Mouse (Mus musculus): ENCODE results near the gene Wasl. TPM values are rescaled to one million over a fixed set of nuclear protein-coding genes. Genes with fewer than 3 reads are reported as not detected.

Wasl gene
- polyA plus RNA-seq, 1 experiment from 2014 or later: 78.2 TPM

DNA sequence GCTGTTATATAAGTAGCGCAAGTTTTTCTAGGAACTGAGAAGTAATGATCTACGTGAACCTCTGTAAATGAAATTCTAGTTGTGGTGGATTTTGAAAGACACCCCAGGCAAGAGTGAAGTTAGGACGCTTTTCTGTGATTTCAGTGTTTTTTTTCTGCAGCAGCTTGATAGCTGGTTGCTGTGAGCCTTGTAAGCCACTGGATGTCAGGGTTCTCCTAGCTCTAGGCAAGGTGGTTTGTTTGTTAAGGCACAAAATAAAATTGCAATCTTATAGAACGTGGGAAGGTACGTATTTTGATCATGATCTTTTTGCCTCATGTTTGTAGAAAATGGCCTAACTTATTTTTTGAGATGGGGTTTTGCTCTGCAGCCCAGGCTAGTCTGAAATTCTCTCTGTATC is 95.8 kb downstream of the Wasl start:
- no peak overlapping the region for H3K4me2 ChIP-seq (replicated peaks; ENCODE audit: low read depth, low read length)
- ATAC-seq (ENCODE audit: low FRiP score, low TSS enrichment): no peak
- no peaks in the 10 kb centered on the region for H3K9me3 ChIP-seq (ENCODE audit: control insufficient read depth, low read length)
- no peaks in the 10 kb centered on the region for H3K36me3 ChIP-seq (ENCODE audit: control insufficient read depth, insufficient read depth, low read length)
- H3K9ac ChIP-seq (ENCODE audit: low read depth, low read length): no peak overlapping the region
- WGBS: 84% methylated on average over 5 of the region's 5 CpGs
- H3K4me3 ChIP-seq (ENCODE audit: low read length): no peak overlapping the region
- H3K27ac ChIP-seq (ENCODE audit: low read depth, low read length): no peak overlapping the region
- H3K27me3 ChIP-seq (ENCODE audit: control insufficient read depth, insufficient read depth, low read length): no peaks in the 10 kb centered on the region
- H3K4me1 ChIP-seq (ENCODE audit: control insufficient read depth, insufficient read depth, low read length): no peaks in the 10 kb centered on the region

DNA sequence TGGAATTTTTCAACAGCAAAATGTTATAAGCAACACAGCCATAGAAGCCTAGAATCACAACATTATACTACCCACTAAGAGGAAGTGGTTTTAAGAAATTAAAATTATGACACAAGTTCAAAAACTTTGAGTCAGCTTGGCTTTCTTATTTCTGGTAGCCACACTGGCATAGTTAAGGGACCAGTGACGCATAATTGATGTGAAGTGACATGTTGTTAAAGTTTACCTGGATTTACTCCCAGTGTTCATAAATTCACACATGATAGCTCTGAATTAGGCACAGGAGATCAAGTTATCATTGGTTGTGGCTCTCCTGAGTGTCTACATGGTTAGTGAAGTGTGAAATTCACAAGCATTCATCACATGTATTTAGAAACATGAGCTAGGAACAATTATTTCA is 99.9 kb downstream of the Wasl start:
- Histone ChIP-seq H3K4me1 (ENCODE audit: control insufficient read depth, insufficient read depth, low read length) (no peaks in the 10 kb centered on the region), H3K27ac (ENCODE audit: low read depth, low read length) (no peak overlapping the region), H3K4me3 (ENCODE audit: low read length) (no peak overlapping the region), H3K27me3 (ENCODE audit: control insufficient read depth, insufficient read depth, low read length) (no peaks in the 10 kb centered on the region), H3K9ac (ENCODE audit: low read depth, low read length) (no peak overlapping the region), H3K36me3 (ENCODE audit: control insufficient read depth, insufficient read depth, low read length) (no peaks in the 10 kb centered on the region), H3K9me3 (ENCODE audit: control insufficient read depth, low read length) (no peaks in the 10 kb centered on the region), H3K4me2 (replicated peaks; ENCODE audit: low read depth, low read length) (no peak overlapping the region)
- 86% methylated on average over 1 of the region's 1 CpGs for WGBS
- ATAC-seq (ENCODE audit: low FRiP score, low TSS enrichment): no peak

- 74% methylated on average over 9 of the region's 9 CpGs for WGBS
- H3K9ac ChIP-seq (ENCODE audit: low read depth, low read length): no peak overlapping the region
- no peaks in the 10 kb centered on the region for H3K36me3 ChIP-seq (ENCODE audit: control insufficient read depth, insufficient read depth, low read length)
- no peak overlapping the region for H3K27ac ChIP-seq (ENCODE audit: low read depth, low read length)
- no peaks in the 10 kb centered on the region for H3K4me1 ChIP-seq (ENCODE audit: control insufficient read depth, insufficient read depth, low read length)
- no peaks in the 10 kb centered on the region for H3K27me3 ChIP-seq (ENCODE audit: control insufficient read depth, insufficient read depth, low read length)
- no peak overlapping the region for H3K4me2 ChIP-seq (replicated peaks; ENCODE audit: low read depth, low read length)
- H3K9me3 ChIP-seq (ENCODE audit: control insufficient read depth, low read length): no peaks in the 10 kb centered on the region
- ATAC-seq (ENCODE audit: low FRiP score, low TSS enrichment): no peak
- no peak overlapping the region for H3K4me3 ChIP-seq (ENCODE audit: low read length)
Measured at GRCm38 (mm10) chr6:24564081-24564480, 100.7 kb downstream of the Wasl start.

Other genes with a start within 250 kb of the Wasl start
- 0.07 TPM in 1 of 2 replicates, not detected in the other for gene Iqub, start 149.9 kb downstream of the Wasl start, polyA plus RNA-seq (2014; fragmentation: Nextera tagmentation; extraction: Ambion mirVana)
- 337 and 510 TPM in 2 replicates for gene Ndufa5, start 137.0 kb downstream of the Wasl start, polyA plus RNA-seq (2014; fragmentation: Nextera tagmentation; extraction: Ambion mirVana)
- gene Asb15, start 136.9 kb downstream of the Wasl start, polyA plus RNA-seq (2014; fragmentation: Nextera tagmentation; extraction: Ambion mirVana): 0.17 and 0.23 TPM in 2 replicates
- gene Lmod2, start 67.2 kb downstream of the Wasl start, polyA plus RNA-seq (2014; fragmentation: Nextera tagmentation; extraction: Ambion mirVana): not detected in 2 replicates
- 0.05 and 0.06 TPM in 2 replicates for gene Hyal6, start 68.2 kb upstream of the Wasl start, polyA plus RNA-seq (2014; fragmentation: Nextera tagmentation; extraction: Ambion mirVana)
- not detected in 2 replicates for gene Hyal4, start 83.3 kb upstream of the Wasl start, polyA plus RNA-seq (2014; fragmentation: Nextera tagmentation; extraction: Ambion mirVana)
- not detected in 2 replicates for gene Spam1, start 126.2 kb upstream of the Wasl start, polyA plus RNA-seq (2014; fragmentation: Nextera tagmentation; extraction: Ambion mirVana)
- gene Hyal5, start 193.0 kb upstream of the Wasl start, polyA plus RNA-seq (2014; fragmentation: Nextera tagmentation; extraction: Ambion mirVana): not detected in 2 replicates